Mouse (Mus musculus) adrenal gland (tissue): Measurements from ENCODE around the gene Gm21775.
"Not testable (repeated sequence)": the region's sequence is repeated elsewhere in the genome, so short reads cannot be mapped to it uniquely, and the experiment has no call there.

Experiments
- intact Hi-C: fragments of 180-260 bp; cut with DNase I; formaldehyde crosslinking; loops from one replicate; pipeline ENCODE4 v1.15.1; 2025
- long read RNA-seq, 2 experiments: library from polyadenylated mRNA; unstranded; transcript quantifications; one replicate each; pipeline ENCODE4 v2.0.0; 2020; ENCODE audit warnings: borderline replicate concordance in 1 of 2; ENCODE audit not compliant: insufficient replicate concordance in 1 of 2

Gene Gm21775
- long read RNA-seq, experiment 1, result 0 reads
- long read RNA-seq, experiment 2, result 0 reads

GRCm38 (mm10) chrY:10553153-10553552 is at the start of gene Gm21775:
TSS of gene Gm21775 (plus strand) at chrY:10553453.
- intact Hi-C loops, result not testable (repeated sequence)

GRCm38 (mm10) chrY:10535942-10536341 is 17.3 kb upstream of the Gm21775 start, which contains the start of gene Gm20737:
TSS of gene Gm20737 (minus strand) at chrY:10536042.
- intact Hi-C loops, result not testable (repeated sequence)
